Mouse (Mus musculus): ENCODE results near the gene Med11. TPM values are rescaled to one million over a fixed set of nuclear protein-coding genes. Genes with fewer than 3 reads are reported as not detected.

Gene Med11
- polyA plus RNA-seq, 1 experiment from 2014 or later, result 13.2 TPM

GRCm38 (mm10) chr11:70446756-70447155 lies 5.0 kb upstream of the Med11 start:
- Histone ChIP-seq H3K36me3 (replicated peaks) (no peaks in the 10 kb centered on the region), H3K27me3 (no peaks in the 10 kb centered on the region), H3K4me2 (no peak overlapping the region), H3K27ac (replicated peaks) (peak overlapping the region; percentile 24; the same call in 1 of the 2 replicates), H3K9me3 (replicated peaks) (no peaks in the 10 kb centered on the region), H3K4me3 (replicated peaks) (no peak overlapping the region), H3K4me1 (replicated peaks) (peaks cover 31% of the 10 kb centered on the region), H3K9ac (no peak overlapping the region)
- WGBS (ENCODE audit: insufficient replicate concordance), result 17% methylated on average over 3 of the region's 3 CpGs
- ATAC-seq (ENCODE audit: insufficient read depth), result no peak

- 27% methylated on average over 1 of the region's 1 CpGs for WGBS (ENCODE audit: insufficient replicate concordance)
- no peak for ATAC-seq (ENCODE audit: insufficient read depth)
Measured at GRCm38 (mm10) chr11:70447373-70447772, 4.3 kb upstream of the Med11 start.

GRCm38 (mm10) chr11:70450926-70451325 lies 793 bp upstream of the Med11 start:
- no peaks in the 10 kb centered on the region; the same call in 1 of the 2 replicates for H3K36me3 ChIP-seq (replicated peaks)
- ATAC-seq (ENCODE audit: insufficient read depth), result no peak
- H3K4me3 ChIP-seq (replicated peaks), result no peak overlapping the region
- no peak overlapping the region for H3K9ac ChIP-seq
- H3K9me3 ChIP-seq (replicated peaks), result no peaks in the 10 kb centered on the region
- no peaks in the 10 kb centered on the region for H3K27me3 ChIP-seq
- H3K4me2 ChIP-seq, result peak overlapping the region; percentile 84
- 75% methylated on average over 2 of the region's 2 CpGs for WGBS (ENCODE audit: insufficient replicate concordance)
- peaks cover 34% of the 10 kb centered on the region for H3K4me1 ChIP-seq (replicated peaks)
- H3K27ac ChIP-seq (replicated peaks), result no peak overlapping the region

More at GRCm38 (mm10) chr11:70447373-70447772, 4.3 kb upstream of the Med11 start:
- Histone ChIP-seq H3K27ac (replicated peaks) (peak overlapping the region; percentile 24; the same call in 1 of the 2 replicates), H3K4me2 (no peak overlapping the region), H3K27me3 (no peaks in the 10 kb centered on the region), H3K4me1 (replicated peaks) (peaks cover 32% of the 10 kb centered on the region), H3K9me3 (replicated peaks) (no peaks in the 10 kb centered on the region), H3K4me3 (replicated peaks) (no peak overlapping the region), H3K36me3 (replicated peaks) (no peaks in the 10 kb centered on the region), H3K9ac (no peak overlapping the region)

- H3K27ac ChIP-seq (replicated peaks), result peak overlapping the region; percentile 31; the same call in 1 of the 2 replicates
- H3K9me3 ChIP-seq (replicated peaks), result no peaks in the 10 kb centered on the region
- H3K27me3 ChIP-seq, result peaks cover 13% of the 10 kb centered on the region
- no peak overlapping the region for H3K9ac ChIP-seq
- WGBS (ENCODE audit: insufficient replicate concordance), result 67% methylated on average over 9 of the region's 9 CpGs
- ATAC-seq (ENCODE audit: insufficient read depth), result no peak
- 0 out of 2 replicates have a peak overlapping the region, but pooled peaks have one; percentile 4 for H3K4me3 ChIP-seq (replicated peaks)
- H3K4me1 ChIP-seq (replicated peaks), result peaks cover 24% of the 10 kb centered on the region
- H3K4me2 ChIP-seq, result peak overlapping the region; percentile 84
- no peaks in the 10 kb centered on the region; the same call in 1 of the 2 replicates for H3K36me3 ChIP-seq (replicated peaks)
Measured at GRCm38 (mm10) chr11:70453261-70454044, 1.7 kb downstream of the Med11 start.

GRCm38 (mm10) chr11:70458688-70459600 lies 7.2 kb downstream of the Med11 start, which contains the start of gene Zmynd15:
Zmynd15 (plus strand) TSS chr11:70459433.
- Histone ChIP-seq H3K9ac (no peak within 1 kb of the TSS), H3K27ac (replicated peaks) (no peak within 1 kb of the TSS), H3K9me3 (replicated peaks) (no peaks in the 10 kb centered on the region), H3K36me3 (replicated peaks) (no peaks in the 10 kb centered on the region; the same call in 1 of the 2 replicates), H3K4me3 (replicated peaks) (peak within 1 kb of the TSS; percentile 56), H3K27me3 (peaks cover 66% of the 10 kb centered on the region), H3K4me1 (replicated peaks) (peaks cover 10% of the 10 kb centered on the region), H3K4me2 (peak within 1 kb of the TSS; percentile 70)
- WGBS (ENCODE audit: insufficient replicate concordance), result 16% methylated on average over 32 of the region's 32 CpGs
- ATAC-seq (ENCODE audit: insufficient read depth), result no peak

- Histone ChIP-seq H3K9ac (no peak within 1 kb of the TSS), H3K27ac (replicated peaks) (no peak within 1 kb of the TSS), H3K9me3 (replicated peaks) (no peaks in the 10 kb centered on the region), H3K36me3 (replicated peaks) (no peaks in the 10 kb centered on the region; the same call in 1 of the 2 replicates), H3K4me2 (peak within 1 kb of the TSS; percentile 70), H3K4me3 (replicated peaks) (peak within 1 kb of the TSS; percentile 56), H3K27me3 (peaks cover 73% of the 10 kb centered on the region), H3K4me1 (replicated peaks) (peaks cover 10% of the 10 kb centered on the region)
- WGBS (ENCODE audit: insufficient replicate concordance), result 4% methylated on average over 30 of the region's 30 CpGs
- ATAC-seq (ENCODE audit: insufficient read depth), result no peak; the same call in 1 of the 2 replicates
Measured at GRCm38 (mm10) chr11:70459601-70460101, 7.9 kb downstream of the Med11 start, which contains the start of gene Cxcl16. Cxcl16 (minus strand) TSS chr11:70459984.

GRCm38 (mm10) chr11:70463970-70464369 lies 12.3 kb downstream of the Med11 start:
- ATAC-seq (ENCODE audit: insufficient read depth), result no peak
- Histone ChIP-seq H3K27me3 (peaks cover 89% of the 10 kb centered on the region), H3K27ac (replicated peaks) (no peak overlapping the region), H3K4me3 (replicated peaks) (no peak overlapping the region), H3K9me3 (replicated peaks) (no peaks in the 10 kb centered on the region), H3K4me2 (no peak overlapping the region), H3K4me1 (replicated peaks) (peaks cover 16% of the 10 kb centered on the region), H3K9ac (no peak overlapping the region), H3K36me3 (replicated peaks) (no peaks in the 10 kb centered on the region)
- WGBS (ENCODE audit: insufficient replicate concordance), result 57% methylated on average over 5 of the region's 5 CpGs

- H3K9ac ChIP-seq, result no peak overlapping the region
- ATAC-seq (ENCODE audit: insufficient read depth), result no peak
- no peak overlapping the region for H3K4me3 ChIP-seq (replicated peaks)
- H3K4me2 ChIP-seq, result no peak overlapping the region; the same call in 1 of the 2 replicates
- no peak overlapping the region for H3K27ac ChIP-seq (replicated peaks)
- peaks cover 76% of the 10 kb centered on the region for H3K27me3 ChIP-seq
- no peaks in the 10 kb centered on the region for H3K9me3 ChIP-seq (replicated peaks)
- H3K4me1 ChIP-seq (replicated peaks), result peaks cover 6% of the 10 kb centered on the region
- WGBS (ENCODE audit: insufficient replicate concordance), result 31% methylated on average over 16 of the region's 16 CpGs
- H3K36me3 ChIP-seq (replicated peaks), result no peaks in the 10 kb centered on the region
Measured at GRCm38 (mm10) chr11:70465211-70465610, 13.5 kb downstream of the Med11 start.

GRCm38 (mm10) chr11:70465824-70466223 lies 14.1 kb downstream of the Med11 start:
- peak overlapping the region; percentile 41 for H3K4me2 ChIP-seq
- H3K36me3 ChIP-seq (replicated peaks), result no peaks in the 10 kb centered on the region
- peaks cover 70% of the 10 kb centered on the region for H3K27me3 ChIP-seq
- H3K4me3 ChIP-seq (replicated peaks), result peak overlapping the region; percentile 11; the same call in 1 of the 2 replicates
- no peaks in the 10 kb centered on the region for H3K9me3 ChIP-seq (replicated peaks)
- H3K4me1 ChIP-seq (replicated peaks), result peaks cover 6% of the 10 kb centered on the region
- 28% methylated on average over 23 of the region's 23 CpGs for WGBS (ENCODE audit: insufficient replicate concordance)
- no peak overlapping the region for H3K9ac ChIP-seq
- no peak overlapping the region for H3K27ac ChIP-seq (replicated peaks)
- ATAC-seq (ENCODE audit: insufficient read depth), result no peak

- Histone ChIP-seq H3K27ac (replicated peaks) (no peak overlapping the region; the same call in 1 of the 2 replicates), H3K4me2 (no peak overlapping the region), H3K4me3 (replicated peaks) (no peak overlapping the region), H3K9ac (no peak overlapping the region), H3K4me1 (replicated peaks) (peaks cover 6% of the 10 kb centered on the region), H3K27me3 (peaks cover 49% of the 10 kb centered on the region), H3K36me3 (replicated peaks) (no peaks in the 10 kb centered on the region), H3K9me3 (replicated peaks) (no peaks in the 10 kb centered on the region)
- WGBS (ENCODE audit: insufficient replicate concordance), result 45% methylated on average over 5 of the region's 5 CpGs
- ATAC-seq (ENCODE audit: insufficient read depth), result no peak
Measured at GRCm38 (mm10) chr11:70467902-70468619, 16.3 kb downstream of the Med11 start.

Data from liver, embryonic 15.5 days (tissue).